Mouse (Mus musculus) left cerebral cortex, postnatal 36 days (tissue): ENCODE measurements around the gene Fnbp1l. TPM values are rescaled to one million over a fixed set of nuclear protein-coding genes. Genes with fewer than 3 reads are reported as not detected.

Experiments used
- DNase-seq, 2 experiments: peaks; one replicate each; pipeline ENCODE4 v3.0.0; 2021 to 2022; ENCODE audit warnings: low spot score in 2 of 2, mixed read lengths in 1 of 2
- intact Hi-C: fragments of 180-260 bp; cut with DNase I; formaldehyde crosslinking; loops from one replicate; pipeline ENCODE4 v1.15.1; 2025
- total RNA-seq, 2 experiments: library from RNA; stranded (reverse); gene quantifications; 2 replicates each; pipeline ENCODE4 v1.2.3; 2021

The Fnbp1l gene
- total RNA-seq, 2 experiments from 2014 or later, result 82.7 to 117 TPM

DNA sequence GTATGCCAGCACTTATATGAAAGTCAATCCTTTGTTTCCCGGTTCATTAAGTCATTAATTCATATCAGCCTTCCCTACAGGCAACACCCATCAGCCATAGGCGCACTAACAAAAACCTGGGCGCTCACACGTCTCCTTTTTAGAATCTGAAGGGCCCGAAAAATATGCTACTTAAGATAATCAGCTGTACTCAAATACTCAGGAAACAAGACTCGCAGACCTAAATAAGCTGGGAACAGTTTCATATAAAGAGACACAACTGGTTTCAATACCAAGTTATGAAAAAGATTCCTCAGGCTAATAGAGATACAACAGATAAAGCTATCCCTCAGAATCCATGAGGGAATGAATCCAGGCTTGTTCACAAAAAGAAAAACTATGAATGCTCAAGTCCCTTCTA, 7.0 kb downstream of the Fnbp1l start:
- DNase-seq, result no peak
- intact Hi-C loops, result no loop called here

DNA sequence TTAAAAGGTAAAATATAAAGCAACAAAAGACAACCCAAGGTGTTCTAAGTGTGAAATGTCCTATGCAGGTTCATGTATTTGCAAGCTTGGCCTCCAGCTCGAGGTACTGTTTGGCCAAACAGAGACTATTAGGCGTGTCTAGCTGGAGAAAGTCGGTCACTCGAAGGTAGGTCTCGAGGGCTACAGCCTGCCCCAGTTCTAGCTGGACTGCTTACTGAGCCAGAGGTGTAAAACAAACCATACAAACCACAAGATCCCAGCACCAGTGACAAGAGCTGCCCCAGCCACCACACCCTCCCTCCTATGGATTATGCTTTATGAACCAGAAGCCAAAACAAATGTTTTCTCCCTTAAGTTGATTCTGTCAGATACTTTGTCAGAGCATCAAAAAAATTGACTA, 7.8 kb downstream of the Fnbp1l start:
- DNase-seq, result no peak
- intact Hi-C loops, result no loop called here

DNA sequence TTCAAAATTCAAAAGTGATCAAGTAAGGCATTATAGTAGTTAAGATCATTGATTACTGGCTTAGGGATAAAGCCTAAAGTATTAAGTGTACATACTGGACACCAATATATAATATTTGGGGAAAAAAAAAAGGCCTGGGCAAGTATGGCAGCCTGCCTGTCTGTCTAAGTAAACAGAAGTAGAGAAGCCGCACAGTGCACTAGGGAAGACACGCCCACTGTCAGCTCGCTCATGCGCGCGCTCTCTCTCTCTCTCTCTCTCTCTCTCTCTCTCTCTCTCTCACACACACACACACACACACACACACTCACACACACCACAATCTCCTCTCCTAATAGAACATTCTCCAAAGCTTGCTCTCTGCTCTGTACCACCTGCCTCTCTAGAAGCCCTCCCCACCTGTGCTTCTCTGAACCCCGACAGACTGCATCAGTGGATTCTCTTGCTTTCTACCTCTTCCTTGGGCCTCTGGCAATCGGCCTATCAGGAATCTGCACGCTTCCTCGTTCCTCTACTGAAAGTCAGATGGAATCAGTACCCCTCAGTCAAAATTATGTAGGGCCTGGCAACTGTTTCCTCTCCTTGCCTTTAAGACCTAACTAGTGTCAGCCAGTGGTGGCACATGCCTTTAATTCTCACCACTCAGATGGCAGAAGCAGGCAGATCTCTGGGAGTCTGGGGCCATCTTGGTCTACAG, 13.3 kb downstream of the Fnbp1l start:
- no peak for DNase-seq
- intact Hi-C loops, result no loop called here

DNA sequence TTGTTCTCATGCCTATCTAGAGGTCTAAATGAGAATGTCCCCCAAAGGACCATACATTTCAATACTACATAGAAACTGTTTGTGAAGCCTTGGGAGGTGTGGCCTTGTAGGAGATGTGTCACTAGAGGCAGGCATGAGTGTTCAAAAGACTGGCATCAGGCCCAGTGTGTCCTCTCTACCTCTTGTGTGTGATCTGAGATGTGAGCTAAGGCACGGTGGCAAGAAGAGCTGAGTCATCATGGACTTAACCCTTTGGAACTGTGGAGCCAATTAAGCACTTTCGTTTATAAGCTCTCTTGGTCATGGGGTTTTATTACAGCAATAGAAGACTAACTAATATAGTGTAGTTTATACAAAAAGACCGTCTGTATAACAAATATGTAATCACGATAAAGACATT, 16.3 kb downstream of the Fnbp1l start:
- no peak for DNase-seq
- intact Hi-C loops, result no loop called here

DNA sequence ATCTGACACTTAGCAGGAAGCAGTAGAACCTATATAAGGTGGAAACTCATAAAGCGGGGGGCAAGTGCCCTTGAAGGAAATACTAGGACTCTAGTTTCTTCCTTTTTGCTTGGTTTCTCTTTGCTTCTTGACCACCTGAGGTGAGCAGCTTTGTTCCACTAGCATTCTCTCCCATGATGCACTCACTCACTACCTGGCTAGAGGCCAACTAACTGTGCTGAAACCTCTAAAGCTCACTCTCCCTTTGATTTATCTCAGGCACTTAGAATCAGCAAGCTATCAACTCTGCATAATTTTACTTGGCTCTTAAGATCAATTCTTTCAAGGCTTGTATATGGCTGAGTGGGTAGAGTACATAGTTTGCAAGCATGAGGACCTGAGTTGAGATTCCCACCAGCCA, 17.1 kb downstream of the Fnbp1l start:
- intact Hi-C loops, result no loop called here
- DNase-seq, result no peak

DNA sequence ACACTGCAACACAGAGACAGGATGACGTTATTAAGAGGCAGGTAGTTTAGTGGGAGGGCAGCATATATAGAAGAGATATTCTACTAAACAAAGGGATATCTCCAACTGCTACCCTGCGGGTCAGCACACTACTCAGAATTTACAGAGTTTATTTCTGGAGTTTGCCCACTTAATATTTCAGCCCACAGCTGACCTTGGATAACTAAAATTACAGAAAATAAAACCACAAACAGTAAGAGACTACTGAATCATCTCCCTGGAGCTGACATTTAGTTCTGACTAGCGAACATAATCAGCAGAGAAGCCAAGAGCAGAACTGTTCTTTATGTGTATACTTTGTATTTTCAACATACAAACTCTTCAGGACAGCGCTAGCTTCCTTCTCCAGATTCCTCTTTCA, 20.2 kb downstream of the Fnbp1l start:
- intact Hi-C loops, result no loop called here
- no peak for DNase-seq

DNA sequence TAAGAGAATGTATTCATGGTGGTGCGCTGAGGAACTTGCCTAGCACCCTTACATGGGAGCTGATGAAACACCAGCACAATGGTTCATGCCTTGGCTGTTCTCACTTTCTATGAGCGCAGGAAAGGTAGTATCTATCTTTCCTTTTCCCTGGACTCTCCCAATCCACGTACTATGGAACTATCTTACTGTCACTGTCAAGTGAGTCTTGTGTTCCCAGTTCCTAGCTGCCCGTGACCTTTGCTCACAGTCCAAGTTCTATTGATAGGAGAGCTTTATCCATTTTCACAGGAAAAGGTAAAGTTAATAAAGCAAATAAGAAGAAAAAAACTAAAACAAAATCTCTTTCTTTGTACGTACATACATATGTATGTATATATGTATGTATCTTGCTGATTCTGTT, 28.7 kb downstream of the Fnbp1l start:
- DNase-seq, result no peak
- intact Hi-C loops, result no loop called here

DNA sequence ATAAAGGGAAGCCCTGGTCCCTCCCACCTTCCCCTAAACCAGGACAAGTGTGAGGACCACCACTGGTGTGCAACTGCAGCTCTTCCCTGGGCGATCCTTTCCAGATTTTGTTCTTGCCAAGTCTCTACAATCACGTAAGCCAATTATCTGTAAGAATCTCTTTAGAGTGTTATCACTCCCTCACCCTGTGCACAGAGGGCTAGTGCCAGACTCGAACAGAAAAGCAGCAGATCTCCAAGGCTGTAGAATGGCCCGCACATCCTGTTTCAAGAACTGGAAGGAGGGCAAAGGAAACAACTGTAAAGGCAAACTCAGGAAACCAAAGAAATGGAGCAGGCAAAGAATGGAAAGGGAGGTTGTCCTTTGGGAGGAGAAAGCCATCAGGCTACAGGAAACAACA, 29.2 kb downstream of the Fnbp1l start:
- intact Hi-C loops, result no loop called here
- no peak for DNase-seq

DNA sequence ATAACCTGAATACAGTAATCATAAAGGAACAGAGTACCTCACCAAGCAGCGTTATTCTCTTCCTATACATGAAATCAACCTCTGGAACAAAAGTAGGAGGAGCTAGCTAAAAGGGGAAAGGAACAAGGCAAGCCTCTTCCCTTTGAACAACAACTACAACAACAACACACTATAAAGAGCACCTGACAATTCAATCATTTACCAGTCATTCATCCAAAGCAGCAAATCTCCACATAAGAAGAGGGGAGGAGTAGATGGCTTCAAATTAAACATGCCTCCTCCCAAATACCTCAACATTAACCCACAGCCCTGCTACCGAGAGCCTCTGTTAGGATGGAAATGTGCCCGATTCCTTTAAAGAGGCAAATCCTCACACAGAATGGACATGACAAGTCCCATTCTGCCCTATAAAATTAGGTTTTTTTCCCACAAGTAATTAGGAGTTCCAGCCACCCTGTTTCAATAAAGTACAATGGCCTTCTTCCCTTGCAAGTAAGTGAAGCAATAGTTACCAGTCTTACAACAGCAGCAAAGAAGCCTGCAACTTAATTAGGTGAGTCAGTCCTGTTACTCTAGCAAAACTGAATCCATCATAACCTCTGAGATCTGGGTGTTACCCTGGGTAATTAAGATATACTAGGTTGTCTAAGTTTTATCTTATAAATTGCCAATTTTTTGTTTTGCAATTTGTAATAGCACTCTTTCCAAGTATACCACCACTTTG, 32.4 kb downstream of the Fnbp1l start:
- no peak for DNase-seq
- intact Hi-C loops, result no loop called here

DNA sequence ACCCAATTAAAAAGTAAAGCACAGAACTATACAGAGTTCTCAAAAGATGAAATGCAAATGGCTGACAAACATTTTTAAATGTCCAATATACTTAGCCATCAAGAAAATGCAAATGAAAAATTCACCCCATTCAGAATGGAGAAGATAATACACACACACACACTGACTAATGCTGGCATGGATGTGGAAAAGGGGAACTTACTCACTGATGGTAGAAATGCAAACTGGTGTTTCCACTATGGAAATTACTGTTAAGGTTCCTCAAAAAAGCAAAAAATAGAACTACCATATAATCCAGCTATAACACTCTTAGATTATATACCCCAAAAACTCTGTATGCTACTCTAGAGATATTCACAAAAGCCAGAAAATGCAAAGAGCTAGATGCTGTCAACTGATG, 42.2 kb downstream of the Fnbp1l start:
- intact Hi-C loops, result no loop called here
- no peak for DNase-seq

DNA sequence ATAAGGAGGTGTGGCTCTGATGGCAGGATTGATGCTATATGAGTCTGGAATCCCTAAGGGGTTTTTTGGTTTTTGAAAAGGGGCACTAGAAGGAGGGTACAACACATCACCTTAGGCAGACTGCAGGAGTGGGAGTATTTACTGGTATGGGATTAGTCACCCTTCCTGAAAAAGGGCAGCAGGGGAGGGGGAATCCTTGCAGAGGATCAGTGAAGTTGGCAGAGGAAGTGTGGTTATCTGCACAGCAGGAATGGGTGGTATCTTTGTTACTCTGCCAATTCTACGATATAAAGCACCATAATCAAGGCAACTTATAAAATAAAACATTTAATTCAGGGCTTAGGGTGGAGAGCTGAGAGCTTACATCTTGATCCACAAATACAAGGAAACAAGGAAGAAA, 44.6 kb downstream of the Fnbp1l start:
- DNase-seq, result no peak
- intact Hi-C loops, result no loop called here

DNA sequence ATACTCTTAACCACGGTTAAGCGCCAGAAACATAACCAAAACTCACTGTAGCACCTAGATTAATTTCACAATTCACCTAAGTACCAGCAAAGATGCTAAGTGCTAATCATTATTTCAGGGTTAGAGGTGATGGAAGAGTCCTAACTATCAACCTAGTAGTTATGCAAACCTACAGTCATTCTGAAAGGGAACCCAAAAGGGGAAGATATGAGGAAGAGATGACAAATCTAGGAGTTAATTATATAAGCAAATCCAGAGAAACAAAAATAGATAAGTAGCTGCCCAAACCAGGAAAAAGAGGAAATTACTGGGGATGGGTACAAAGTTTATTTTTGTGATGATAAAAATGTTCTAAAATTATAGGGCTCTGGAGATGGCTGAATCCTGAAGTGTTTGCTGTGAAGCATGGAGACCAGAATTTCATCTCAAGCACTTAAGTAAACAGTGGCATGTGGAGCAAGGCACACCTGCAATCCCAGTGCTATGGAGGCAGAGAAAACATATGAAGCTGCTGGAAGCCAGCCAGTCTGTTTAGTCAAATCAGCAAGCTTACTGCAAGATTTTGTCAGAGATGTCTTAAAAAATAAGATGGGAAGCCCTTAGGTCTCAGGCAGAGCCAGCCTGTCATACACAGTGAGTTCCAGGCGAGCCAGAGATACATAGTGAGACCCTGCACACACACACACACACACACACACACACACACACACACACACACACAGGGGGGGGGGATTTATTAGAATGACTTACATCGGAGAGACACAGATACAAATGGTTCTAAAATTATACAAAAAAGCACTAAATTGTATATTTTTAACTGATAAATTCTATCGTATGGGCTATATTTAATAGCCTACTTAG, 45.9 kb downstream of the Fnbp1l start:
- intact Hi-C loops, result no loop called here
- DNase-seq, result peak; percentile 35

DNA sequence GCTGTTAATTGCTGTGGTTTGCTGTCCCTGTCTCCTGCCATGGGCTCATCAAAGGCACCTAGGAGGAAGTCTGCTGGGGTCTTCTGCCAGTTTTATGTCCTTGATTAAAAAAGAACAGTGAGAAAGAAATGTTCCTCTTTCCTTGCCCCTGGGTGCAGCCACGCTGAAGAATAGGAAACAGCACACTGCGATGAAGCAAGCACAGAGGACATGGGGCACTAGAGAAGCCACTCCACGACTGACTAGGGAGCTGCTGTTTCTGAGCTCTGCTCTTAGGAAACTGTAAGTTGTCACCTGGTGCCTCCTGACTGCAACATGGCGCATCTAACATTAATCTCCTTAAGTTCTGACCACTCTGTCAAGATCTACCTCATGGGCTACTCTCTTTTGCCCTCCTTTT, 53.0 kb downstream of the Fnbp1l start:
- intact Hi-C loops, result no loop called here
- no peak for DNase-seq

DNA sequence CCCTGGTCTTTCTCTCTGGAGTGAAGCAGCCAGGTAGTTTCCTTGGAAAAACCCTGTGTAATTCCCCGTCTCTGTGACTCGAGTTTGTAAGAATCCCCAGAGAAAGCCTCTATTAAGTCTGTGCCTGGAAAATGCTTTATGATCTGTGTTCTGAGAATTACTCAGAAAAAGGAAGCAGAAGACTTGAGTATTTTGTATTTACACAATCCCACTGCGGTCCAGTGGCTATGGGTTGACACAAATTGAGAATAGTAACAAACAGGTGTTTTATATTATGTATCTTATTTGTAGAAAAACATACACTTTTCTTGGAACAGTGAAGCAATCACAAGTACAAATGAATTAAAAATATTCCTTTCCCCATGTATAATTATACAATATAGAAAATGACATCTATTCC, 53.4 kb downstream of the Fnbp1l start:
- intact Hi-C loops, result no loop called here
- DNase-seq, result no peak

DNA sequence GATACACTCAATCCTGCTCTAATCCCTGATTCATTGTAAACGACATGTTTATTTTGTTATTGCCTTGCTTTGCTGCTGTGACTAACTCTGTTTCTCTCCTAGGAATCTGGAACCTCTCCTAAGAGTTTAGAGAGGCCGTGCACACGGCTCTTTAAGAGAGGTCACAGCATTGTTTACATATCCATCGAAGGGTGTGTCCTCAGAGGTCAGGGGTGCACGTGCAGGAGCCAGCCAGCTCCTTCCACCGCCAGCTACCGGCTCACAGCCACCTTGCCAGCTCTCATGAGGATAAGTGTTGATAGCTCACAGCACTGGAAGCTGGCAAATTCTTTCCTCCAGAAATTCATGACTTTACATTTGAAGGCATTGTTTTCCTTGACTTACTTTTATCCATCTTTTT, 54.2 kb downstream of the Fnbp1l start:
- intact Hi-C loops, result no loop called here
- DNase-seq, result no peak

DNA sequence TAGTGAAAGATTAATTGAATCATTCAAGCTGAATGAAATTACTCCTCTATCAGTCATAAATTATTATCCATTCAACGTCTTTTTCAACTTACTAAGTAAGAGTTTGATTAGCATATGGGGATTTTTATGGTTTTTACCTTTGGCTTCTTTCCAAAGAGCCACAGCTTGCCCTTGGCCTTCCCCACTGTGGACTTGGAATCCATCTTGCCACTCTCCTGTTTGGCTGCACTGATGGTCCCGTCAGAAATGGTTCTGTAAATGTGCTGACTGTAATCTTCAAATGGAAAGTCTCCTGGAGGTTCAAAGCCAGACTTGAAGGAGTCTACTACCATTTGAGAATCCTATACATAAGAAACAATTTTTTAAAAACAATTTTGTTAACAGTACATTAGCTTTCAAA, 61.7 kb downstream of the Fnbp1l start:
- no peak for DNase-seq
- intact Hi-C loops, result no loop called here

DNA sequence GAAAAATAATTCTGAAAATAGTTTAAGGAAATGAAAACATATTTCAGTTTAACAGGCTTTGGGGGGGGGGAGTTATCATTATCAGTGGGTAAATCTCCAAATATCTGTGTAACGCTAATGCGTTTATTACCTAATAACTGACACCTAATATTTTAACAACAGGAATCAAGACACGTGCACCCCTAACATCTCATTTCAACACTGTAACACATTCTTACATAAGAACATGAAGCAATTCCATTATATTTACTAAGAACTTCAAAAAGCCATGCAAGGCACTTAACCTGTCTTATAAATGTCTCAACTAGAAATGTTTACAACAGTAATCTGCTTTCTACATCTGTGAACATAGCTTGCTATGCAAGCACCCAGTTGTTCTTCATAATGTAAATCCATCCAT, 68.3 kb downstream of the Fnbp1l start:
- DNase-seq, result no peak
- intact Hi-C loops, result no loop called here

DNA sequence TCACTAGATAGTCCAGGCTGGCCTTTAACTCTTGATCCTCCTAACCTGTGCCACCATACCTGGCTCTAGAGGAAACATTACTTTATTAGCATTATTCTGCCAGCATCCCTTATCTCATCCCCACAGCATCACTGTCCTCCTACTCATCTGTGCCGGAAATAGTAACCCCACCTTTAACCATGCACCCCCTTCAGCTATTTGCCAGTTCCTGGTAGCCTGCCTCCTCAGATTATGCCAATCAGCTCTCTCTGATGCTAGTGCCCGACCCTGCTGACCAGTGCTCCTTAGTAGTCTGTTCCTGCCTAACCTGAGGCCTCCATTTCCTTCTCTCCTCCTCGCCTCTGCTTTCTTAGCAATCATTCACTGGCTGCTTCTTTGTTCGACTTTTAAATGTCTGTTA, 72.0 kb downstream of the Fnbp1l start:
- intact Hi-C loops, result no loop called here
- DNase-seq, result no peak

DNA sequence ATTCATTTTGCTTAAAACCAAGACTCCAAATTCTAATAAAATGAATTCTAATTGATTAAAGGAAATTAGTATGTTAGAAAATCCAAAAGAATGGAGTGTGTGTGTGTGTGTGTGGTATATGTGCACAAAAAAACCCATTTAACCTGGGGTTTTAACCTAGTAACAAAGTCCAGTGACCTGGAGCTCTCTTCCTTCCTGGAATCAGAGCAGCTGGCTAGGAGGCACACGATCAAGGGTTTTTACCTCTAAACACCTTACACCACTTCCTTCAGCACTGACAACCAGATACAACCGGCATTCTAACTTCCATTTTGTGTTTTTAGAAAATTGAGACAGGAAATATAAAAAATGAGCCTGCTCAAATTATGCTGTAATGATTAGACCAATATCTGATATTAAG, 74.2 kb downstream of the Fnbp1l start:
- intact Hi-C loops, result no loop called here

DNA sequence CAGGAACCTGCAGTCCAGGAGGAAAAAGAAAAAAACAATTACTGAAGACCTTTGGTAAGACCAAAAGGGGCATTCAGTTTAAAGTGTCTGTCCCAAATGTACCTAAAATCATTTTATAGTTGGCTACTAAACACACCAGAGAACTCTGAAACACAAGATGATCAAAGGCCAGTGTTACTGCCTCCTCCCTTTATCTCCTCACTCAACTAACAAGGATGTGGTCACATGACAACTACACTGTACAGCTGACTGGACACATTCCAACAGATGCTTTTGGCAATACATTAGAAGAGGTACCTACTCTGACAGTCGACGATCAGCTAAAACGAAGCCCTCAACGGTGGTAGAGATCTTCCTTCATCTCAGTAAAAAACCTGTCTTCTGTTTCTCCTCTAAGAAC, 78.6 kb downstream of the Fnbp1l start:
- no peak for DNase-seq
- intact Hi-C loops, result no loop called here

More for the DNA sequence above, 74.2 kb downstream of the Fnbp1l start:
- DNase-seq, result no peak
